ENCODE assay signal across 21 mouse cellular contexts in the genomic region with DNA sequence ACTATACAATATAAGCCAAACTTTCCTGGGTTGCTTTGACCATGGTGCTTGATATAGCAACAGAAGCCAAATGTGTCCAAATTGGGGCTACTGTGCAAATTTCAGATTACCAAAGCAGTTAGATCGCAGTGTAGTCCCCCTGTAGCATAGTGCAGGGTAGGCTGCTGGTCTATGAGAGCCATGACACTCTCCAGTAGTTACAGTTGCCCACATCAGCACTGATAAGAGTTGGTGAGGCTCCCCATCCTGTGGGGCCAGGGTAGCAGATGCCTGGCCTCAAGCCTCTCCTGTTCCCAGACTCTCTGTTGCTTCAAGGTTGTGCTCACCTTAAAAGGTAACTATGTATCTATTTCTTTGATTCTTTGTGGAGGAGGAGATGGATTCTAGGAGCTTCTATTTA. TPM values are rescaled to one million over a fixed set of nuclear protein-coding genes. Genes with fewer than 3 reads are reported as not detected.
"Had no signal": no experiment of that assay in that cellular context is flagged by ENCODE, and none has a peak within 500 bp of the region (broad histone marks: within the 10 kb centered on the region; RNA-seq: fewer than 3 reads in every experiment).

No protein-coding gene starts in this region.

- H3K27ac ChIP-seq: intestine, embryonic 15.5 days; kidney, embryonic 15.5 days; limb, embryonic 15.5 days; macrophage; midbrain, embryonic 13.5 days; stomach, embryonic 15.5 days had no signal

- H3K4me1 ChIP-seq: intestine, embryonic 15.5 days; kidney, embryonic 15.5 days; limb, embryonic 15.5 days; midbrain, embryonic 13.5 days; stomach, embryonic 15.5 days had no signal

- H3K9ac ChIP-seq: intestine, embryonic 15.5 days; kidney, embryonic 15.5 days; limb, embryonic 15.5 days; lung, embryonic 14.5 days; midbrain, embryonic 13.5 days; stomach, embryonic 15.5 days had no signal

- H3K9me3 ChIP-seq: intestine, embryonic 15.5 days; kidney, embryonic 15.5 days; limb, embryonic 15.5 days; midbrain, embryonic 13.5 days; stomach, embryonic 15.5 days had no signal

- H3K27me3 ChIP-seq: intestine, embryonic 15.5 days; kidney, embryonic 15.5 days; limb, embryonic 15.5 days; midbrain, embryonic 13.5 days; stomach, embryonic 15.5 days had no signal

- H3K4me3 ChIP-seq: intestine, embryonic 15.5 days; kidney, embryonic 15.5 days; limb, embryonic 15.5 days; midbrain, embryonic 13.5 days; stomach, embryonic 15.5 days had no signal

- ATAC-seq: intestine, embryonic 15.5 days; midbrain, embryonic 13.5 days had no signal

- H3K36me3 ChIP-seq: intestine, embryonic 15.5 days; kidney, embryonic 15.5 days; limb, embryonic 15.5 days; midbrain, embryonic 13.5 days; stomach, embryonic 15.5 days had no signal

- H3K4me2 ChIP-seq: intestine, embryonic 15.5 days; kidney, embryonic 15.5 days; limb, embryonic 15.5 days; lung, embryonic 14.5 days; midbrain, embryonic 13.5 days; stomach, embryonic 15.5 days had no signal

- DNase-seq: kidney, postnatal 14 days; layer of hippocampus, postnatal 36 days; lung, embryonic 14.5 days; lung, postnatal 10 days; right cerebral cortex, postnatal 14 days; thymus, adult 2 months; thymus, postnatal 25 days had no signal

RNA-seq across cellular contexts. Expression of gene Gm32742, which starts 27.5 kb away (rescaled TPM):
- total RNA-seq: layer of hippocampus, postnatal 36 days; left cerebral cortex, adult 8-10 months; left cerebral cortex, postnatal 25 days; midbrain, postnatal 0 days had no signal
- polyA plus RNA-seq: limb, embryonic 15.5 days; lung, embryonic 14.5 days; macrophage; midbrain, embryonic 13.5 days; midbrain, postnatal 0 days; neural tube, embryonic 14.5 days had no signal

RNA-seq across cellular contexts. Expression of gene 4833427G06Rik, which starts 36.0 kb away (rescaled TPM):
- total RNA-seq: layer of hippocampus, postnatal 36 days; left cerebral cortex, postnatal 25 days; midbrain, postnatal 0 days had no signal
- polyA plus RNA-seq: intestine, embryonic 15.5 days; kidney, adult 2 months; kidney, embryonic 15.5 days; large intestine, adult 2 months; limb, embryonic 11.5 days; limb, embryonic 15.5 days; lung, embryonic 14.5 days; macrophage; spleen, adult 2 months; stomach, embryonic 15.5 days; thymus, adult 2 months had no signal
